Mouse (Mus musculus) MEL (cell line): ENCODE measurements around the gene Htatip2.

Experiments used
- CTCF ChIP-seq, 3 experiments: IDR thresholded peaks in 2 of 3; conservative IDR thresholded peaks in 1 of 3; 2 replicates each; pipeline ENCODE4 v1.5.1; 2011 to 2012; ENCODE audit warnings: low read length in 3 of 3, low read depth in 2 of 3, mild to moderate bottlenecking in 2 of 3, improper control_type of control experiment in 1 of 3, inconsistent platforms in 1 of 3, mixed read lengths in 1 of 3, moderate library complexity in 1 of 3; ENCODE audit not compliant: control insufficient read depth in 1 of 3, insufficient read depth in 1 of 3, poor library complexity in 1 of 3, severe bottlenecking in 1 of 3
- E2F4 ChIP-seq: IDR thresholded peaks from 2 replicates; pipeline ENCODE4 v1.6.1; 2011; ENCODE audit warnings: low read depth, low read length, improper control_type of control experiment, borderline replicate concordance
- MAFK ChIP-seq: IDR thresholded peaks from 2 replicates; pipeline ENCODE4 v1.6.1; 2011; ENCODE audit warnings: low read depth, mild to moderate bottlenecking, low read length, improper control_type of control experiment, borderline replicate concordance
- MAX ChIP-seq: IDR thresholded peaks from 2 replicates; pipeline ENCODE4 v1.6.1; 2011; ENCODE audit warnings: low read length, improper control_type of control experiment
- MXI1 ChIP-seq: IDR thresholded peaks from 2 replicates; pipeline ENCODE4 v1.6.1; 2011; ENCODE audit warnings: mild to moderate bottlenecking, low read depth, low read length, improper control_type of control experiment
- USF1 ChIP-seq: IDR thresholded peaks from 2 replicates; pipeline ENCODE4 v1.6.1; 2014; ENCODE audit warnings: low read depth, mild to moderate bottlenecking, inconsistent platforms, low read length, improper control_type of control experiment, moderate library complexity

DNA sequence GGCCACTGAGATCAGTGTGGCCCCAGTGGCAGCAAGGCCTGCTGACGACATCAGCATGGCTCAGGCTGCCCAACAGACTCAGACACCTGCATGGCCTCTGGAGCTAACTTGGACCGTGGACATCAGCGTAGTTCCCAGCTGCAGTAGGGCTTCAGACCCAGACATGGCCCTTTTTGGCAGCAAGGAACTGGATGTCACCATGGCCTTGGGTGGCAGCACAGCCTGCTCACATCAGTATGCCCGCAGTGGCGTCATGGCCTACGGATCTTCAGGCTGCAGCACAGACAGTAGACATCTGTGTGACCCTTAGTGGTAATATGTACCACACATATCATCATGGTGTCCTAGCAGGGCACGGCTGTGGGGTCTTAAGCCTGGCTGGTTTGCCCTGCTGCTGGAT is 26.2 kb downstream of the Htatip2 start:
- TF ChIP-seq USF1: no peak
- TF ChIP-seq CTCF (IDR thresholded peaks at IDR 0.05 in 2 of 3, conservative IDR thresholded peaks at IDR 0.05 in 1 of 3; ENCODE audit: control insufficient read depth in 1 of 3, insufficient read depth in 1 of 3, low read depth in 2 of 3, low read length in 3 of 3, poor library complexity in 1 of 3, severe bottlenecking in 1 of 3): no peak
- no peak for TF ChIP-seq E2F4
- no peak for TF ChIP-seq MXI1
- TF ChIP-seq MAX: no peak
- TF ChIP-seq MAFK: no peak
